Mouse (Mus musculus): Measurements from ENCODE around the gene Foxj1. TPM values are rescaled to one million over a fixed set of nuclear protein-coding genes. Genes with fewer than 3 reads are reported as not detected.

Gene Foxj1
- total and polyA plus RNA-seq, 2 experiments from 2014 or later: 19.9 to 37.6 TPM

GRCm38 (mm10) chr11:116306126-116306982, 28.8 kb downstream of the Foxj1 start:
- ATAC-seq (peak; percentile 96), DNase-seq (peak; percentile 98)
- Histone ChIP-seq H3K27me3 (ENCODE audit: insufficient read depth, low read length) (no peaks in the 10 kb centered on the region), H3K27ac (ENCODE audit: low read depth, low read length) (peak overlapping the region; percentile 50; the same call in 1 of the 2 replicates), H3K4me2 (ENCODE audit: low read depth) (peak overlapping the region; percentile 65), H3K4me3 (ENCODE audit: low read depth, low read length) (peak overlapping the region; percentile 84), H3K36me3 (ENCODE audit: insufficient read depth) (peaks cover 32% of the 10 kb centered on the region), H3K9ac (peak overlapping the region; percentile 72), H3K4me1 (ENCODE audit: insufficient read depth) (peaks cover 10% of the 10 kb centered on the region), H3K9me3 (ENCODE audit: low read length) (no peaks in the 10 kb centered on the region)
- TF ChIP-seq CTCF (IDR thresholded peaks at IDR 0.05; ENCODE audit: low read depth): no peak
- WGBS: 5% methylated on average over 50 of the region's 53 CpGs

DNA sequence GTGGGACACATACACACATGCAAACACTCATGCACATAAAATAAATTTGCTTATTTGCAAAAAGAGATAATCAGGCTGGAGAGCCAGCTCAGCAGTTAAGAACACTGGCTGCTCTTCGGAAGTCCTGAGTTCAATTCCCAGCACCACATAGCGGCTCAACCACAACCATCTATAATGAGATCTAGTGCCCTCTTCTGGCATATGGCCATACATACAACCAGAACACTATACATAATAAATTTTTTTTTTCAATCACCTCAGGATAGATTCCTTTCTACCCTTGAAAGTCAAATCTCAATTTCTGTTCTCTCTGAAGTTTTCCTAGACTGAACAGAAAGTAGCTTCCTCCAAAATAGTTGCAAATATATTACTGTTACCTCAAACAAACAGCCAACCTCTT, 29.8 kb downstream of the Foxj1 start:
- DNase-seq (no peak), ATAC-seq (no peak)
- peaks cover 42% of the 10 kb centered on the region for H3K36me3 ChIP-seq (ENCODE audit: insufficient read depth)
- no peaks in the 10 kb centered on the region for H3K27me3 ChIP-seq (ENCODE audit: insufficient read depth, low read length)
- H3K4me1 ChIP-seq (ENCODE audit: insufficient read depth): peaks cover 10% of the 10 kb centered on the region
- no peaks in the 10 kb centered on the region for H3K9me3 ChIP-seq (ENCODE audit: low read length)
- H3K4me3 ChIP-seq (ENCODE audit: low read depth, low read length): peak overlapping the region; percentile 84; the same call in 1 of the 2 replicates
- no peak overlapping the region for H3K27ac ChIP-seq (ENCODE audit: low read depth, low read length)
- no peak for TF ChIP-seq CTCF (IDR thresholded peaks at IDR 0.05; ENCODE audit: low read depth)
- WGBS: 97% methylated on average over 2 of the region's 2 CpGs
- H3K9ac ChIP-seq: no peak overlapping the region
- peak overlapping the region; percentile 65 for H3K4me2 ChIP-seq (ENCODE audit: low read depth)

DNA sequence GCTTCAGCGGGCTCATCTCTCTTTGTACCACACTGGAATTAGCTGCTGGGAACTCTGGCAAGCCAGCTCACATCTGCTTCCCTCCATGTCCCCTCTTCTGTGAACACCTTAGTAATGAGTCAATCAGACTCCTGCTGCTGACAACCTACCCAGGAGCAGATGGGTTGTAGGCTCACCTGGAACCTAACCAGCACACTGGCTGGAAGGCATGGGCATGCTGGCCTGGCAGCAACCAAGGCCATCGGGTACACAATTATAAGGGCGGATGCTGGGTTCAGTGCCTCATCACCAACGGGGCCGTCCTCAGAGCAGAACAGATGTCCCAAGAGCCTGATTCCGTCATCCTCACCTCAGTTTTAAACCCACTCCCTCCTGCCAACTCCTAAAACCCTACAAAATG, 36.6 kb downstream of the Foxj1 start:
- WGBS: 90% methylated on average over 6 of the region's 6 CpGs
- no peak overlapping the region for H3K9ac ChIP-seq
- H3K27ac ChIP-seq (ENCODE audit: low read depth, low read length): no peak overlapping the region
- no peak overlapping the region for H3K4me3 ChIP-seq (ENCODE audit: low read depth, low read length)
- ATAC-seq (no peak), DNase-seq (no peak)
- H3K27me3 ChIP-seq (ENCODE audit: insufficient read depth, low read length): no peaks in the 10 kb centered on the region
- H3K9me3 ChIP-seq (ENCODE audit: low read length): no peaks in the 10 kb centered on the region
- no peaks in the 10 kb centered on the region for H3K4me1 ChIP-seq (ENCODE audit: insufficient read depth)
- H3K4me2 ChIP-seq (ENCODE audit: low read depth): no peak overlapping the region
- peaks cover 88% of the 10 kb centered on the region for H3K36me3 ChIP-seq (ENCODE audit: insufficient read depth)
- TF ChIP-seq CTCF (IDR thresholded peaks at IDR 0.05; ENCODE audit: low read depth): no peak

GRCm38 (mm10) chr11:116298221-116298620, 37.0 kb downstream of the Foxj1 start:
- Histone ChIP-seq H3K4me2 (ENCODE audit: low read depth) (no peak overlapping the region), H3K9ac (no peak overlapping the region), H3K4me3 (ENCODE audit: low read depth, low read length) (no peak overlapping the region), H3K4me1 (ENCODE audit: insufficient read depth) (no peaks in the 10 kb centered on the region), H3K27ac (ENCODE audit: low read depth, low read length) (no peak overlapping the region), H3K9me3 (ENCODE audit: low read length) (no peaks in the 10 kb centered on the region), H3K36me3 (ENCODE audit: insufficient read depth) (peaks cover 85% of the 10 kb centered on the region), H3K27me3 (ENCODE audit: insufficient read depth, low read length) (no peaks in the 10 kb centered on the region)
- 89% methylated on average over 11 of the region's 11 CpGs for WGBS
- ATAC-seq (no peak), DNase-seq (no peak)
- TF ChIP-seq CTCF (IDR thresholded peaks at IDR 0.05; ENCODE audit: low read depth): no peak

DNA sequence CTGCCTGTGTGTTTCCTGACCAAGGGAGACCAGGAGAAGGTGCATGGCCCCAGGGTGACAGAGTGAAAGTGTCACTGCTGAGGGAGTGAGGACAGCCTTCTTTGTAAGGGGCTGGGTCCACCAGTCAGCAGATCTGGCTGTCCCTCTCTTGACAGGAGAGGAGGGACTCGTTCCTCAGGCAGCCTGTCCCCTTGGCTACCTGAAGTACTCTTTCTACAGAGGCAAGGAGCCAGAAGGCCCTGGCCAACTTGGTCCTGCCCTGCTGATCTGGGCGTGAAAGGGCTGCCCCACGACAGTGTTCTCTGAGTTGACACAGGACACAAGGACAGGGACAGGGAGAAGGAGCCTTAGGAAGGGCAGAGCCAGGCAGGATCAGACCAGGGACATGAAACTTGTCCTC, 38.2 kb downstream of the Foxj1 start:
- Histone ChIP-seq H3K4me1 (ENCODE audit: insufficient read depth) (no peaks in the 10 kb centered on the region), H3K27me3 (ENCODE audit: insufficient read depth, low read length) (no peaks in the 10 kb centered on the region), H3K4me2 (ENCODE audit: low read depth) (no peak overlapping the region), H3K27ac (ENCODE audit: low read depth, low read length) (no peak overlapping the region), H3K9me3 (ENCODE audit: low read length) (no peaks in the 10 kb centered on the region), H3K4me3 (ENCODE audit: low read depth, low read length) (no peak overlapping the region), H3K9ac (no peak overlapping the region), H3K36me3 (ENCODE audit: insufficient read depth) (peaks cover 82% of the 10 kb centered on the region)
- DNase-seq: no peak
- no peak for TF ChIP-seq CTCF (IDR thresholded peaks at IDR 0.05; ENCODE audit: low read depth)
- no peak for ATAC-seq
- 84% methylated on average over 3 of the region's 3 CpGs for WGBS

- Histone ChIP-seq H3K27ac (ENCODE audit: low read depth, low read length) (no peak overlapping the region), H3K4me3 (ENCODE audit: low read depth, low read length) (no peak overlapping the region), H3K9me3 (ENCODE audit: low read length) (no peaks in the 10 kb centered on the region), H3K4me1 (ENCODE audit: insufficient read depth) (no peaks in the 10 kb centered on the region), H3K27me3 (ENCODE audit: insufficient read depth, low read length) (no peaks in the 10 kb centered on the region), H3K4me2 (ENCODE audit: low read depth) (no peak overlapping the region), H3K36me3 (ENCODE audit: insufficient read depth) (peaks cover 83% of the 10 kb centered on the region), H3K9ac (no peak overlapping the region)
- ATAC-seq (no peak), DNase-seq (no peak)
- 82% methylated on average over 8 of the region's 8 CpGs for WGBS
- no peak for TF ChIP-seq CTCF (IDR thresholded peaks at IDR 0.05; ENCODE audit: low read depth)
Measured at GRCm38 (mm10) chr11:116296191-116296734, 38.9 kb downstream of the Foxj1 start.

DNA sequence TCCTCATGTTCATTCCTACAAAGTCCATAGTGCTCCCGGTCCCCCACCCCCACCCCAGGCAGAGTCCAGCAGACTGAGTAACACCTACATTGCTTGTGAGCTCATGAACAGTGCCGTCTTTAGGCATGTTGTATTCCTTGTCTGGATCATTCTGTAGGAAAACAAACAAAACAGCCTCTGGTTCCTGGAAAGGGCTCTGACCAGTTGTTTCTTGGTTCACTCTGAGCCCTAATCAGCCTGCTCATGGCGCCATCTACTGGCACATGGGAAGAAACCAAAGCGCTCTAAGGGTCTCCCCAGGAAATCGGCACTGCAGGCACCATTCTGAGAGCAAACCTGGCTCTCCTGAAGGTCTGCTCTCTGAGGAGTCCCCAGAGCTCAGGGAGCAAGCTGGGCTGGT, 40.9 kb downstream of the Foxj1 start:
- H3K9me3 ChIP-seq (ENCODE audit: low read length): no peaks in the 10 kb centered on the region
- H3K4me2 ChIP-seq (ENCODE audit: low read depth): no peak overlapping the region
- TF ChIP-seq CTCF (IDR thresholded peaks at IDR 0.05; ENCODE audit: low read depth): peak; percentile 78
- no peaks in the 10 kb centered on the region for H3K27me3 ChIP-seq (ENCODE audit: insufficient read depth, low read length)
- DNase-seq (peak; percentile 77), ATAC-seq (peak; percentile 76)
- no peak overlapping the region for H3K4me3 ChIP-seq (ENCODE audit: low read depth, low read length)
- H3K4me1 ChIP-seq (ENCODE audit: insufficient read depth): no peaks in the 10 kb centered on the region
- H3K36me3 ChIP-seq (ENCODE audit: insufficient read depth): peaks cover 83% of the 10 kb centered on the region
- H3K9ac ChIP-seq: no peak overlapping the region
- WGBS: 30% methylated on average over 5 of the region's 5 CpGs
- H3K27ac ChIP-seq (ENCODE audit: low read depth, low read length): no peak overlapping the region

Measured in forebrain, postnatal 0 days (tissue).